Mouse (Mus musculus) heart, postnatal 0 days (tissue): ENCODE results near the gene Ccdc40.

ENCODE experiments used
- CTCF ChIP-seq: IDR thresholded peaks from 2 replicates; pipeline ENCODE4 v1.5.1; 2016; ENCODE audit warnings: antibody characterized with exemption, control low read depth, low read depth
- EP300 ChIP-seq: IDR thresholded peaks from 2 replicates; pipeline ENCODE4 v1.6.1; 2016; ENCODE audit warnings: antibody characterized with exemption, low read depth

DNA sequence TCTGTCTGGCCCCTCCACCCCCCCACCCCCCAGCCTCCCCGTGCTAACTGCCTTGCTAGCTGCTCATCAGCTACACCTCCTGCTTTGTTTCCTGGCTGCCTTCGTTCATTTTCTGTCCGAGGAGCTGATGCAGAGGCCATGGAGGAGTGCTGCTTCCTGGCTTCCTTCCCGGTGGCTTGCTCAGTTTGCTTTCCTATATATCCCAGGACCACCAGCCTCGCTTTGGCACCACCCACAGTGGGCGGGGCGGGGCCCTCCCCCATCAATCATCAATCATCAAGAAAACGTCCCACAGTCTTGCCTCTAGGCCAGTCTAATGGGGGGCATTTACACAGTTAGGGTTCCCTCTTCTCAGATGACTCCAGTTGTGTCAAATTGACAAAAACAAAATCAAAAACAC lies 8.0 kb downstream of the Ccdc40 start:
- TF ChIP-seq CTCF: no peak
- no peak for TF ChIP-seq EP300
